Mouse (Mus musculus) midbrain, embryonic 10.5 days (tissue): ENCODE measurements around the gene Slc26a5. TPM values are rescaled to one million over a fixed set of nuclear protein-coding genes. Genes with fewer than 3 reads are reported as not detected.

Source experiments
- DNase-seq: peaks from one replicate; pipeline ENCODE4 v3.0.0-alpha.2; 2017; ENCODE audit warnings: low spot score
- H3K27ac ChIP-seq: fragments of 300-500 bp; sonication (generic); replicated peaks from 2 replicates; pipeline ENCODE4 v1.5.1; 2016; ENCODE audit warnings: mild to moderate bottlenecking
- H3K27me3 ChIP-seq: fragments of 300-500 bp; sonication (generic); 2 replicates; pipeline ENCODE4 v1.6.1; 2016; ENCODE audit warnings: low read depth, mild to moderate bottlenecking; ENCODE audit not compliant: poor library complexity, severe bottlenecking
- H3K36me3 ChIP-seq: fragments of 300-500 bp; sonication (generic); 2 replicates; pipeline ENCODE4 v1.6.1; 2016; ENCODE audit warnings: mild to moderate bottlenecking, moderate library complexity
- H3K4me1 ChIP-seq: fragments of 300-500 bp; sonication (generic); 2 replicates; pipeline ENCODE4 v1.6.1; 2016
- H3K4me3 ChIP-seq: fragments of 300-500 bp; sonication (generic); 2 replicates; pipeline ENCODE4 v1.5.1; 2016; ENCODE audit warnings: mild to moderate bottlenecking, moderate library complexity
- H3K9me3 ChIP-seq: fragments of 300-500 bp; sonication (generic); replicated peaks from 2 replicates; pipeline ENCODE4 v1.6.1; 2016; ENCODE audit warnings: mild to moderate bottlenecking
- WGBS: fragments of 180-500 bp; shearing (Covaris S2); methylation state at CpG from one replicate; pipeline ENCODE4 v1.1.7; 2016; 5-methylcytosine and 5-hydroxymethylcytosine counted together
- polyA plus RNA-seq: library from polyadenylated mRNA; unstranded; fragments of >200 nt; fragmentation: Nextera tagmentation; extraction: Ambion mirVana; gene quantifications from 2 replicates; pipeline ENCODE4 v1.2.1, GENCODE M21; 2016

The Slc26a5 gene
- polyA plus RNA-seq: 0.05 TPM in 1 of 2 replicates, not detected in the other

DNA sequence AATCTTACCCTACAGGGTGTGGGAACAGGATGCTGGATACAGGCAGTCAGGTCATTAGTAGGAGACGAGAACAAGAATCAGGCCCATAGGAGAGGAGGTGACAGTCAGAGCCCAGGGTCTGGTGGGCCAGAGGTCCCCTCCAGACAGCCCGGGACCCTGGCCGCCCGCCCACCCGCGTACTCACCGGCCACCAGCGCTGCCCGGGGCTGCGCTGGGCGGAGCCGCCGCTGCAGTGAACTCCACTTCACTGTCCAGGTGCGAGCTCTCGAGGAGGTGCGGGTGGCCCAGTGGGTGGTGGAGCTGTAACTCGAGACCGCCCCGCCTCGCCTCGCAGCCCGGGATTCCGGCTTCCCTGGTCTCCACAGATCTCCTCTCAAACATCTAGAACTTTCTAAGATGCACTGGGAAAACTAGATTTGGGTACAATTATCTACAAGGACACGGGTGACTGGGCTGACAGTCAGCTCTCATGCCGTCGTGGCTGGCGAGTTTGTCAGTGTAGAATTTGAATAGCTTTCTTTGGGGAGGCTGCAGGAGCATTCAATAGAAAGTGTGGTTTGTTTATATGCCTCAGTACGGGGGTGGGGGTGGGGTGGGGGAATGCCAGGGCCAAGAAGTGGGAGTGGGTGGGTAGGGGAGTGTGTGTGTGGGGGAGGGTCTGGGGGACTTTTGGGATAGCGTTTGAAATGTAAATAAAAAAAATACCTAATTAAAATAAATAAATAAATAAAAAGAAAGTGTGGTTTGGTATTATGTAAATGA is at the start of gene Slc26a5:
Gene Slc26a5 (minus strand): TSS at position 259 of the 762 bp plus-strand sequence.
- peaks cover 13% of the 10 kb centered on the region for H3K27me3 ChIP-seq
- WGBS: 2% methylated on average over 29 of the region's 29 CpGs
- H3K4me3 ChIP-seq: peak within 1 kb of the TSS; percentile 48
- H3K4me1 ChIP-seq: peaks cover 18% of the 10 kb centered on the region
- H3K36me3 ChIP-seq: no peaks in the 10 kb centered on the region
- peak; percentile 45 for DNase-seq
- no peaks in the 10 kb centered on the region for H3K9me3 ChIP-seq
- peak within 1 kb of the TSS; percentile 49 for H3K27ac ChIP-seq

DNA sequence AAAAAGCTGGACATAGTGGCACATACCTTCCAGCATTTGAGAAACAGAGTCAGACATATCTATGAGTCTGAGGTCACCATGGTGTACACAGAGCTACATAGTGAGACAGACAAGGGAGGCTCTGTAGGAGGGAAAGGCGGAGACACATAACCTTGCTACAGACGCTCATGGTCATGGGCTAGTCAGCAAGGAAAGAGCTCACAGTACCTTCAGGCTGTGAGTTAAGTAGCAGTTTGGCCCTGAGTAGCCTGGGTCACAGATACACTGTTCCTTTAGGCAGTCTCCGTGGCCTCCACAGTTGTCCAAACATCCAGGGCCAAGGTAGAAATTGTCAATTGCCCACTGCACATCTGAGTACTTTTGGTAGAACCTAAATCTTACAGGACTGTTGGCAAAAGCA is 49.4 kb upstream of the Slc26a5 start:
- no peaks in the 10 kb centered on the region for H3K4me1 ChIP-seq
- no peaks in the 10 kb centered on the region for H3K27me3 ChIP-seq
- WGBS: 80% methylated on average over 3 of the region's 3 CpGs
- no peak for DNase-seq
- no peak overlapping the region for H3K4me3 ChIP-seq
- no peak overlapping the region for H3K27ac ChIP-seq
- no peaks in the 10 kb centered on the region for H3K36me3 ChIP-seq
- no peaks in the 10 kb centered on the region for H3K9me3 ChIP-seq

GRCm38 (mm10) chr5:21912835-21913530 is 47.6 kb upstream of the Slc26a5 start:
- H3K4me1 ChIP-seq: no peaks in the 10 kb centered on the region
- no peak for DNase-seq
- WGBS: 92% methylated on average over 23 of the region's 23 CpGs
- no peaks in the 10 kb centered on the region for H3K36me3 ChIP-seq
- no peak overlapping the region for H3K4me3 ChIP-seq
- H3K27ac ChIP-seq: no peak overlapping the region
- no peaks in the 10 kb centered on the region for H3K27me3 ChIP-seq
- no peaks in the 10 kb centered on the region for H3K9me3 ChIP-seq

DNA sequence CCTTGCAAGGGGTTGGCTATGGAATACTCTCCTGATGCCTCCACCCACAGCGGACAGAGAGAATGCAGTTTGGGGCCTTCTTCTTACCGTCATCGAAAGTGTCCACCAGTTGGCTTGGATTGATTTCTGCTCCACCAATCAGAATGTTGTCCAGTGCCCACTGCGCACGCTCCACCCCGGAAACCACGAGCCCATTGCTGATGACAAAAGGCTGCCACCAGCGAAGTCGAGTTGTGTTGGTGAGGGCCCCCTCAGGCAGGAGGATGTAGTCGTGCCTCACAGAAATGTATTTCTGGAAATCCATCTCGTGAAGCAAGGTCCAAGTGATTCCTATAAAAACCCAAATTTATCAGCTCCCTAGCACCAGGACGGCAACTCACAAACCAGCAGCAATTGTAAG is 45.3 kb upstream of the Slc26a5 start:
- Histone ChIP-seq H3K4me3 (no peak overlapping the region), H3K36me3 (no peaks in the 10 kb centered on the region), H3K27me3 (no peaks in the 10 kb centered on the region), H3K4me1 (no peaks in the 10 kb centered on the region), H3K27ac (no peak overlapping the region), H3K9me3 (no peaks in the 10 kb centered on the region)
- 93% methylated on average over 12 of the region's 12 CpGs for whole genome bisulfite sequencing
- DNase-seq: no peak

DNA sequence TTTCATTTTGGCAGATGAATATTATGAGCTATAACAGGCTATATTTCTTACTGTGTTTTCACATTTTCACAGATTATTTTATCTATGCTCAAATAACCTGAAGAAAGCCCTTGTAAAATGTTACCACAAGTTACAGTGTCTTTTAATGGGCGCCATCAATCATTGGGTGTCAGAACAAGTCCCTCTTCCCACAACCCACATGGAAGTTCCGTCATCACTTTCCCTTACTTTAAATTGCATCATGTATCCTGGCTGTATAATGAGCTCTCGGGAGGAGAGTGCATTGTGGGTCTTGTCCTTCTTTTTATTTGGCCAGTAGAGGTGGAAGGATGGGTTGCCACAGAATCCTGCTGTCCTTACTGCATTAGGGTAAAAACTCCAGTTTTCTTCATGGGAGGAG is 44.3 kb upstream of the Slc26a5 start:
- Histone ChIP-seq H3K9me3 (no peaks in the 10 kb centered on the region), H3K4me3 (no peak overlapping the region), H3K4me1 (no peaks in the 10 kb centered on the region), H3K27ac (no peak overlapping the region), H3K36me3 (no peaks in the 10 kb centered on the region), H3K27me3 (no peaks in the 10 kb centered on the region)
- 91% methylated on average over 3 of the region's 3 CpGs for WGBS
- no peak for DNase-seq

DNA sequence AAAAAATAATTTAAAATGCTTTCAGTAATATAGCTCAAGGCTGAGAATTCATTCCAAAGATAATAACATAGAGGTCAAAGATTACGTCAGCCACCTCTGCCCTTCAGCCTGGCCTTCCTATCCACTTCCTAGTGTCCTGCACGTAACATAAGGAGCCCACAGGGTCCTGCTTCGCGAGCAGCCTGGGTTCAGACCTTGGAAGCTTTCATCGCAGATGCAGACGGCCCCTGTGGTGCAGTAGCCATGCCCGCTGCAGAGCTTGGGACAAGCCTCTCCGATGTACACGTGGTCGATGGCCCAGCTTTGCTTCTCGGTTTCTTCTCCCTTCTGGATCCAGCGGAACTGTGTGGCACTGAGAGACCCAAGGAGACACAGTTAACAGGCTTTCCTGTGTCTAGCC is 36.0 kb upstream of the Slc26a5 start:
- H3K4me1 ChIP-seq: no peaks in the 10 kb centered on the region
- 68% methylated on average over 12 of the region's 12 CpGs for WGBS
- H3K4me3 ChIP-seq: no peak overlapping the region
- H3K9me3 ChIP-seq: no peaks in the 10 kb centered on the region
- no peaks in the 10 kb centered on the region for H3K36me3 ChIP-seq
- H3K27me3 ChIP-seq: no peaks in the 10 kb centered on the region
- no peak for DNase-seq
- no peak overlapping the region for H3K27ac ChIP-seq

DNA sequence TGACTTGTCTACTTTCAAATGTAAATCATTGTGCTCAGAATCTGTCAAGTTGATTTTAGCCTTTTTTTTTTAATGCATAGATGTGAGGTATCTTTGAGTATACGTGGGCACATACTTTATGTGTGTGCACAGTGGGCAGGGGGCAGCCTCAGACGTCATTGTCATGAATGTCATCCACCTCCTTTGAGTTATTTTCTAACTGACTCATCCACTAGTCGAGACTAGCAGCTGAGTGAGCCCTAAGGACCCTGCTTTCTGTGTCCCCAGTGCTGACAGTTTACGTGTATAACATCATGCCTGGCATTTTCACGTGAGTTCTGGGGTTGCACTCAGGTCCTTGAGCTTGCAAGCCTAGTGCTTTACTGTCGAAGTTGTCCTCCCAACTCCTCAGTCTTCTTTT is 35.5 kb upstream of the Slc26a5 start:
- H3K9me3 ChIP-seq: no peaks in the 10 kb centered on the region
- no peaks in the 10 kb centered on the region for H3K36me3 ChIP-seq
- no peak overlapping the region for H3K27ac ChIP-seq
- H3K4me1 ChIP-seq: no peaks in the 10 kb centered on the region
- no peak for DNase-seq
- no peaks in the 10 kb centered on the region for H3K27me3 ChIP-seq
- H3K4me3 ChIP-seq: no peak overlapping the region
- 77% methylated on average over 6 of the region's 6 CpGs for WGBS

- 91% methylated on average over 6 of the region's 6 CpGs for WGBS
- DNase-seq: no peak
- H3K4me3 ChIP-seq: no peak overlapping the region
Observed at GRCm38 (mm10) chr5:21898875-21899274, 33.5 kb upstream of the Slc26a5 start.

DNA sequence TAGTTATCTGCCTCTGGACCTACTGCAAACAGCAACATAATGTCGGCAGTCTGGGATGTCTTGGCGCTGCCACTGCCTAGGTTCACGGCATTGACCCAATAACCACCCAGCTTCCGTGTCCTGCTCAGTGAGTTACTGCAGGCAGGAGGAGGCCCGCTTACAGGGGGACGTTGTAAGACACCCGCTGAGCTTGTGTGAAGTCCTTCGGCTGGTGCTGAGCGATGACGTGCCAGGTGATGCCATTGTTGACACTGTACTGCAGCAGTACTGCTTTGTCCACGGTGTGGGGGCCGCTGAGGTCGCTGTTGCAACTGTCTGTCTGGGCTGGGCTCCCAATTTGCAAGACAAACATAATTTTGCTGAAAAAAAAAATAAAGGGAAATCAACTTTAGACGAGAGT is 31.2 kb upstream of the Slc26a5 start:
- no peaks in the 10 kb centered on the region for H3K9me3 ChIP-seq
- 80% methylated on average over 14 of the region's 14 CpGs for WGBS
- no peak for DNase-seq

More at GRCm38 (mm10) chr5:21898875-21899274, 33.5 kb upstream of the Slc26a5 start:
- H3K4me1 ChIP-seq: no peaks in the 10 kb centered on the region
- no peak overlapping the region for H3K27ac ChIP-seq
- H3K9me3 ChIP-seq: no peaks in the 10 kb centered on the region
- no peaks in the 10 kb centered on the region for H3K27me3 ChIP-seq
- no peaks in the 10 kb centered on the region for H3K36me3 ChIP-seq

DNA sequence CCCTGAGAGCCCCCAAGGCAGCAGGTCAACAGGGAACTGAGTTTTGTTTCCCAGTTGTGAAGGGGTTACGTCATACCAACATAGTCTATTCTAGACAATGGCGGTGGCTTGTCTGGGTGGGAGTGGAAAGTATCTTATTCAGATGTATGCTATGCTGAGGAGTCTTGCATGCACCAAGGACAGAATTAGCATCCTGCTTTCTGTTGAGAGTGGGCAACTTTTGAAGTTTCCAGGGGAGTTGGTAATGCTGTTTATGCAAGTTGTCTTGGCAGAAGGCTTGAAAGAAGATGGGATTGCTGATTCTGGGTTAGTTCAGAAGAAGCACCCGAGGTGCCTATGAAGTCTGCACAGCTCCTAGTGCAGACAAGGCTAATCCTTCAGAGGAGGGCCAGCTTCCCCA is 28.8 kb upstream of the Slc26a5 start:
- H3K36me3 ChIP-seq: no peaks in the 10 kb centered on the region
- no peaks in the 10 kb centered on the region for H3K4me1 ChIP-seq
- H3K4me3 ChIP-seq: no peak overlapping the region
- no peaks in the 10 kb centered on the region for H3K9me3 ChIP-seq
- DNase-seq: no peak
- H3K27ac ChIP-seq: no peak overlapping the region
- H3K27me3 ChIP-seq: no peaks in the 10 kb centered on the region
- 90% methylated on average over 3 of the region's 3 CpGs for WGBS

More for the DNA sequence above, 31.2 kb upstream of the Slc26a5 start:
- no peak overlapping the region for H3K27ac ChIP-seq
- no peaks in the 10 kb centered on the region for H3K27me3 ChIP-seq
- H3K4me3 ChIP-seq: no peak overlapping the region
- H3K36me3 ChIP-seq: no peaks in the 10 kb centered on the region
- H3K4me1 ChIP-seq: no peaks in the 10 kb centered on the region

GRCm38 (mm10) chr5:21866750-21867149 is 1.3 kb upstream of the Slc26a5 start:
- peaks cover 13% of the 10 kb centered on the region for H3K27me3 ChIP-seq
- H3K27ac ChIP-seq: no peak overlapping the region; the same call in 1 of the 2 replicates
- no peak overlapping the region for H3K4me3 ChIP-seq
- no peak for DNase-seq
- H3K36me3 ChIP-seq: no peaks in the 10 kb centered on the region
- H3K9me3 ChIP-seq: no peaks in the 10 kb centered on the region
- 68% methylated on average over 8 of the region's 8 CpGs for WGBS
- peaks cover 18% of the 10 kb centered on the region for H3K4me1 ChIP-seq

DNA sequence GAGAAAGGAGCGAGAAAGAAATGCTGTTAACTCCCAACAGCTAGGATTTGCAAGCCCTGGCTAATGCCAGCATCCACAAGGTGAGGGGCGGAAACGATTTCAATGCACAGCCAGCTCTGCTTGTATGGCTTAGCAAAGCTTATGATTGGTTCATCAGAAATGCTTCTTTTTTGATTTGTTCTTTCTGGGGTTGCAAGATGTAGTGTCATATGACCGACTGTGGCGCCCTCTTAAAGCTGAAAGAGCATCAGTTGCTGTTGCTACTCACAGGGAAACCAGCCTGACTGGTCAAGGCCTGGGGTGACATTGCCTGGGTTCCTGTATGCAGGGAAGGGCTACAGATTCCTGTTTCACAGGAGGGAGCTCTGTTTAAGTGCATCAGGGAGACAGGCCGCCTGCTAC is 908 bp upstream of the Slc26a5 start:
- no peaks in the 10 kb centered on the region for H3K9me3 ChIP-seq
- DNase-seq: peak; percentile 32
- WGBS: 9% methylated on average over 6 of the region's 6 CpGs
- peaks cover 18% of the 10 kb centered on the region for H3K4me1 ChIP-seq
- H3K4me3 ChIP-seq: peak overlapping the region; percentile 48
- no peaks in the 10 kb centered on the region for H3K36me3 ChIP-seq
- H3K27ac ChIP-seq: no peak overlapping the region; the same call in 1 of the 2 replicates
- peaks cover 13% of the 10 kb centered on the region for H3K27me3 ChIP-seq

DNA sequence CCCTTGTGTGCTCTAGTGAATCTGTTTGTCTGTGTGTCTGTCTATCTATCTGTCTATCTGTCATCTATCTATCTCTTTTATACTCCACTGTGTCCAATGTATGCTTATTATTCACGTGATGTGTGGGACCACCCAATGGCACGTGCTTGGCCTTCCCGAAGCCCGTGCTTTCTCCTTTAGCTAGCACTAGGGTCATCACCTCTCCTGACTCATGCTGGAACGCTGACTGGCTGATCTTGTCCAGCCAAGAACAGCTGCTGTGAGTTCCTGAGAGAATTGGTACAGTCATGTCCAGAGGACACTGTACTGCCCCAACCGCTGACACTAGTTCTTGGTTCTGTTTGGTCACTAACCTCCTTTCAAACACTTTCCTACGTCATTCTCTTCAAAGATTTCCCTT is 6.8 kb downstream of the Slc26a5 start:
- H3K4me1 ChIP-seq: no peaks in the 10 kb centered on the region
- H3K27me3 ChIP-seq: no peaks in the 10 kb centered on the region
- no peak for DNase-seq
- H3K9me3 ChIP-seq: no peaks in the 10 kb centered on the region
- no peaks in the 10 kb centered on the region for H3K36me3 ChIP-seq
- H3K4me3 ChIP-seq: no peak overlapping the region
- H3K27ac ChIP-seq: no peak overlapping the region
- WGBS: 88% methylated on average over 7 of the region's 7 CpGs
